Mouse (Mus musculus): Measurements from ENCODE around the gene 1190005I06Rik.

DNA sequence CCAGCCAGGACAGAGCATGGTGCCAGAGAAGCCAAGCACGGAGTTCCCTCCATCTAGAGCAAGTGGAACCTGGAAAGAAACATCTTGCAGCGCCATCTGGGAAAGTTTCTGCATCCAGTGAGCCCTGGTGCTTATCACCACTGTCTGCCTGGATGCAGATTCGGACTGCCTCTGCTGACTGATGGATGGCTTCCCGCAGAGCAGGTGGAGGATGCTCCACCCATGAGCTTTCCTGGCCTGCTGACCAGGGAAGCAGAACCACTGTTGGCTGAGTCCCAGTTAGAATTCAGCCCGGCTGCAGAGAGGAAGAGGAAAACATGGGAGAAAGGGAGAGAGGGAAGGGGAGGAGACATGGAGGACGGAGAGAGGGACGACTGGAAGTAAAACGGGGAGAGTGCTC is 40.4 kb upstream of the 1190005I06Rik start:
- TF ChIP-seq CTCF (conservative IDR thresholded peaks at IDR 0.05; ENCODE audit: low read length) (no peak), POU5F1 (IDR thresholded peaks at IDR 0.05; ENCODE audit: borderline replicate concordance, low read length) (no peak)

Data from E14TG2a.4 (cell line).